Mouse (Mus musculus): ENCODE data around the gene Ier3. TPM values are rescaled to one million over a fixed set of nuclear protein-coding genes. Genes with fewer than 3 reads are reported as not detected.
A peak's percentile ranks its signal among the peaks of the same experiment; 100 is the strongest.
"Not testable (repeated sequence)": the region's sequence is repeated elsewhere in the genome, so short reads cannot be mapped to it uniquely, and the experiment has no call there.

Ier3 gene
- polyA plus RNA-seq, 1 experiment from 2014 or later: 16.8 TPM

DNA sequence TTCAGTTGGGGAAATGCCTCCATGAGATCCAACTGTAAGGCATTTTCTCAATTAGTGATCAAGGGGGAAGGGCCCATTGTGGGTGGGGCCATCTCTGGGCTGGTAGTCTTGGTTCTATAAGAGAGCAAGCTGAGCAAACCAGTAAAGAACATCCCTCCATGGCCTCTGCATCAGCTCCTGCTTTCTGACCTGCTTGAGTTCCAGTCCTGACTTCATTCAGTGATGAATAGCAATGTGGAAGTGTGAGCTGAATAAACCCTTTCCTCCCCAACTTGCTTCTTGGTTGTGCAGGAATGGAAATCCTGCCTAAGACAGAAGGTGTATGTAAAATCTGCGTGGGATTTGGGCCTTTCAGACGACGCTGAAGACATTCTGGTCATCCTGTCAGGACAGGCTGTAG lies 17.5 kb downstream of the Ier3 start:
- WGBS (ENCODE audit: insufficient replicate concordance): 67% methylated on average over 3 of the region's 3 CpGs
- peak overlapping the region; percentile 76 for H3K9ac ChIP-seq

DNA sequence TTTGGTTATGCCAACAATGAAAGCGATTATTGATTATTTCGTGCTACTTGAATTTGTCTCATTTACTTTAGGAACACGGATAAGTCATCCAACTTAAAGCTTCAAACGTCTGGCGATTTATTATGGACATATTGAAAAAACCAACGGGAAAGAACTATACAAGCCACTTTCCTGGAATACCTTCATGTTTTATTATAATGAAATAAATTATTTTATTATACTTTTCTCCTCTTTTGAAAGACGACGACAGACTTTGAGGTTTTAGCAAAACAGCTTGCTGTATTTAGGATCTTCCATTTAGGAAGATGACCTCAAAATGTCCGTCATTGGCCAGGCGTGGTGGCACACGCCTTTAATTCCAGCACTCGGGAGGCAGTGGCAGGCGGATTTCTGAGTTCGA lies 19.1 kb downstream of the Ier3 start:
- WGBS (ENCODE audit: insufficient replicate concordance): 38% methylated on average over 14 of the region's 14 CpGs

More for the DNA sequence above, 17.5 kb downstream of the Ier3 start:
- H3K9me3 ChIP-seq (replicated peaks); ATAC-seq; H3K27me3 ChIP-seq (replicated peaks): not testable (repeated sequence)
- Histone ChIP-seq H3K4me1 (peaks cover 68% of the 10 kb centered on the region), H3K4me2 (peak overlapping the region; percentile 83), H3K36me3 (peaks cover 33% of the 10 kb centered on the region), H3K4me3 (peak overlapping the region; percentile 74), H3K27ac (peak overlapping the region; percentile 96)

DNA sequence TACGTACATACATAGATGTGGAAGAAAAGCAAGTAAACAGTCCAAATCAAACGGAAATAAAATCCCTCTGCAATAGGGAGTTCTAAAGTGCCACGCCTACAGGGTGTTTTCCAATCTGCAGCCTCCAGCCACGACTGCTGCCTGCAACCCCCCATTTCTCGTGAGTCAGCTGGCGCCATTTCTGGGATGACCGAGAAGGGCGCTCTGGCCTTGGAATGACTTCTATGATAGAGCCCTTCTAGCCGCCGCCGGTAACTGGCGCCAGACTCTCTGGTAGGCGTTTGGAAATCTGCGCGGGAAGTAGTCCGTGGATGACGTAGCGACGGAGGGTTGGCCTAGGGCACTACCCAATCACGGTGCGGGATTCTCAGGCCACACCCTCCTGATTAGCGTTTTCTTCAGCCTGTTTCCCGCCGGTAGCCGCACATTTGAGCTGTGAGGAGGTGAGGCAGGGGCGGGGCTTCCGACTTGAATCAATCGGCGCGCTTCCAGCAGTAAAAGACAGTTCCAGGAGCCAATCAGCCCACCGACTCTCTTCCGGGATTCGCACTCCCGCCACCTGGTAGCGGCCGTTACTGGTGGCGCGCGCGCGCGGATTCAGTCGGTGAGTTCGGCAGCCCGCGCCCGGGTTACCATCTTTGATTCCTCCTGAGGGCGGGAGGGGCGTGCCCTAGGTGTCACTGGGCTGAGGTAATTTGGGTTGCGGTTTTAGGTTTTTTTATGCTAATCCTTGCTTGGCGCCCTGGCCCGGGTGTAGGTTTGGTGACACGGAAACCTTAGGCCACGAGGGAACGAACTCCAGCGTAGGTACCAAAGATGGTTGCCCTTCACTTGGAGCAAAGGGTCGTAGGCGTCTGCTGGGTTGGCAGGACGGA lies 19.8 kb downstream of the Ier3 start, which contains the start of gene Mdc1:
Gene Mdc1, plus strand, starts transcription at position 440 of the 875 bp plus-strand sequence.
- under 1% methylated on average over 59 of the region's 59 CpGs for WGBS (ENCODE audit: insufficient replicate concordance)
- Histone ChIP-seq H3K4me1 (peaks cover 45% of the 10 kb centered on the region), H3K4me2 (peak within 1 kb of the TSS; percentile 80), H3K4me3 (peak within 1 kb of the TSS; percentile 73), H3K27ac (peak within 1 kb of the TSS; percentile 96), H3K9ac (peak within 1 kb of the TSS; percentile 80), H3K27me3 (replicated peaks) (no peaks in the 10 kb centered on the region), H3K9me3 (replicated peaks) (no peaks in the 10 kb centered on the region), H3K36me3 (peaks cover 32% of the 10 kb centered on the region)
- ATAC-seq: peak; percentile 87

More for the DNA sequence above, 19.1 kb downstream of the Ier3 start:
- Histone ChIP-seq H3K36me3 (peaks cover 32% of the 10 kb centered on the region), H3K9ac (peak overlapping the region; percentile 58), H3K4me3 (peak overlapping the region; percentile 73), H3K4me2 (peak overlapping the region; percentile 80), H3K4me1 (peaks cover 52% of the 10 kb centered on the region), H3K27ac (peak overlapping the region; percentile 96), H3K9me3 (replicated peaks) (no peaks in the 10 kb centered on the region), H3K27me3 (replicated peaks) (no peaks in the 10 kb centered on the region)
- no peak for ATAC-seq

DNA sequence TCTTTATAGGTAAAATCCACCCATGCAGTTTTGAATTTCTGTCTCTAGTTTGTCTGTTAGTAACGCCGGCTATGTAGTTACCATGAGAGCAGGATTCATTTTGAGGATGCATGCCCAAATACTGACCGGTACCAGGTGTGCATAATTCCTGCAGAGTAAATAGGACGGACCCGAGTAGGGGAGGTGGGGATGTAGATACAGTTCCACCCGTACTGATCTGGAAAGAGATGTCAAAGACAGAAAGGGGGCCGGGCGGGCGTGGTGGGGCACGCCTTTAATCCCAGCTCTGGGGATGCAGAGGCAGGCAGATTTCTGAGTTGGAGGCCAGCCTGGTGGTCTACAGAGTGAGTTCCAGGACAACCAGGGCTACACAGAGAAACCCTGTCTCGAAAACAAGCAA lies 20.5 kb downstream of the Ier3 start:
- Histone ChIP-seq H3K36me3 (peaks cover 33% of the 10 kb centered on the region), H3K4me2 (peak overlapping the region; percentile 80), H3K9me3 (replicated peaks) (no peaks in the 10 kb centered on the region), H3K27me3 (replicated peaks) (no peaks in the 10 kb centered on the region), H3K9ac (peak overlapping the region; percentile 80), H3K4me3 (peak overlapping the region; percentile 73), H3K4me1 (peaks cover 40% of the 10 kb centered on the region), H3K27ac (peak overlapping the region; percentile 94)
- ATAC-seq: no peak
- 8% methylated on average over 11 of the region's 11 CpGs for WGBS (ENCODE audit: insufficient replicate concordance)

DNA sequence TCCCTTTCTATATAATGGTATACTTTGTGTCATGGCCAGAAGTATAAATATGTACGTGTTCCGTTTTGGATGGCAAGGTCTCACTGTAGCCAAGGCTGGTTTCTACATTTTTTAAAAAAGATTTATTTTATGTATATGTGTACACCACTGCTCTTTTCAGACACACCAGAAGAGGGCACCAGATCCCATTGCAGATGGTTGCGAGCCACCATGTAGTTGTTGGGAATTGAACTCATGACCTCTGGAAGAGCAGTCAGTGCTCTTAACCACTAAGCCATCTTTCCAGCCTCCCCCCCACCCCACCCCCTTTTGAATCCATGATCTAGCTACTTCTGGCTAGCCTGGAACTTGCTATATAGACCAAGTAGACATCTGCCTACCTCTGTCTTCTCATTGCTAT lies 22.0 kb downstream of the Ier3 start:
- H3K4me2 ChIP-seq: no peak overlapping the region
- no peak overlapping the region for H3K27ac ChIP-seq
- peaks cover 48% of the 10 kb centered on the region for H3K36me3 ChIP-seq
- WGBS (ENCODE audit: insufficient replicate concordance): 82% methylated on average over 3 of the region's 3 CpGs
- H3K4me1 ChIP-seq: peaks cover 43% of the 10 kb centered on the region
- no peaks in the 10 kb centered on the region for H3K9me3 ChIP-seq (replicated peaks)
- no peak overlapping the region for H3K9ac ChIP-seq
- H3K27me3 ChIP-seq (replicated peaks): no peaks in the 10 kb centered on the region
- ATAC-seq: no peak
- H3K4me3 ChIP-seq: no peak overlapping the region

DNA sequence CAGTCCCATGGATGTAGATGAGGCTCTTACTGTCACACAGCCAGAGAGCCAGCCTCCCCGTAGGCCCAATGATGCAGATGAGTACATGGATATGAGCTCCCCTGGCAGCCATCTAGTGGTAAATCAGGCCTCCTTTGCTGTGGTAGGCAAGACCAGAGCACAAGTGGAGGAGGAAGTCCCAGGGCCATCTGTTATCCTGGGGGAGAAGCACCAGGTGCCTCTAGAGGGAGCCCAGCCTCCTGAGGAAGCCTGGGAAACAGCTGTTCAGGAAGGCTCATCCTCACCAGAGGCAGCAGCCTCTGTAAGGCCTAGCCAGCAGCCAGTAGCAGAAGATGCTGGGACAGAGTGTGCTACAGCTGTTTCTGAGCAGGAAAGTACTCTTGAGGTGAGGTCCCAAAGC lies 26.6 kb downstream of the Ier3 start:
- Histone ChIP-seq H3K4me2 (no peak overlapping the region), H3K36me3 (peaks cover 94% of the 10 kb centered on the region), H3K4me1 (peaks cover 35% of the 10 kb centered on the region), H3K9ac (no peak overlapping the region), H3K27ac (no peak overlapping the region), H3K4me3 (no peak overlapping the region), H3K27me3 (replicated peaks) (no peaks in the 10 kb centered on the region), H3K9me3 (replicated peaks) (no peaks in the 10 kb centered on the region)
- WGBS (ENCODE audit: insufficient replicate concordance): 74% methylated on average over 1 of the region's 1 CpGs
- ATAC-seq: no peak

DNA sequence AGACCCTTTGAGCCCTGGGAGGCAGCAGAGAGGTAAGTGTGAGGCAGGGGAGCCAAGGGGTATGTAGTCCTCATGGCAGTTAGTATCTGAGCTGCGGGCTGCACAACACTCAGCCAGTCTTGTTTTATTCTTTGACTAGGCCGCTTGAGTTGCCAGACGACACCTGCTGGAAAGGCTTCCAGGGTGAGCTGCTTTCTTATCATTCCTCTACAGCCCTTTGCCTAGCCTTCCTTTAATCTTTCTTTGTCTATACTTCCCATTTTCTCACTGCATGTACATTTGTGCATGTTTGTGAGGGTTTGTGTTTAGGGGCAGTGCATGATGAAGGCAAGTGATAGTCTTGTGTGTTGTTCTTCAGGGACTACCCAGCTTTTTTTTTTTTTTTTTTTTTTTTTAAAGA lies 29.5 kb downstream of the Ier3 start:
- ATAC-seq: peak; percentile 78
- Histone ChIP-seq H3K9me3 (replicated peaks) (no peaks in the 10 kb centered on the region), H3K27me3 (replicated peaks) (no peaks in the 10 kb centered on the region), H3K9ac (peak overlapping the region; percentile 56), H3K4me1 (peaks cover 33% of the 10 kb centered on the region), H3K4me2 (peak overlapping the region; percentile 20; the same call in 1 of the 2 replicates), H3K4me3 (no peak overlapping the region), H3K36me3 (peaks cover 98% of the 10 kb centered on the region), H3K27ac (peak overlapping the region; percentile 88)
- whole genome bisulfite sequencing (ENCODE audit: insufficient replicate concordance): 17% methylated on average over 3 of the region's 3 CpGs

DNA sequence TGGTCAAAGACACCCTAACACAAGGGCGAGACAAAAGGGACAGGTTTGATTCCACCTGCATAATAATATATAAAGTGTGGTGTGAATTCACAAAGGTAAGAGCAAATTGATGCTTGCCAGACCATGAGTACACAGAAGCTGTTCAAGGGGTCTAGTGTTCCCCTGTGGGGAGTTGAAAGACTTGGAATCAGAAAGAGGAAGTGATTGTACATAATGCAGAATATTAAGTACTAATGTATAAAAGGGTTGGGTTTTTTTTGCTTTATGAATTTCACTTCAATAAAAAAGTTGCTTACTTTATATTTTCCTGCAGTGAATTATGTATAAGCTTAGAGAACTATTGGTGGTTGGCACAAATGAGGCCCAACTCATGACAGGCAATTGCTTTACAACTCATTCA lies 37.9 kb downstream of the Ier3 start:
- H3K9ac ChIP-seq: no peak overlapping the region
- ATAC-seq: no peak
- WGBS (ENCODE audit: insufficient replicate concordance): 85% methylated on average over 1 of the region's 1 CpGs
- H3K9me3 ChIP-seq (replicated peaks): no peaks in the 10 kb centered on the region
- H3K27me3 ChIP-seq (replicated peaks): peaks cover 17% of the 10 kb centered on the region
- H3K4me3 ChIP-seq: no peak overlapping the region
- no peak overlapping the region for H3K4me2 ChIP-seq
- peaks cover 24% of the 10 kb centered on the region for H3K4me1 ChIP-seq
- no peak overlapping the region for H3K27ac ChIP-seq
- peaks cover 42% of the 10 kb centered on the region for H3K36me3 ChIP-seq

DNA sequence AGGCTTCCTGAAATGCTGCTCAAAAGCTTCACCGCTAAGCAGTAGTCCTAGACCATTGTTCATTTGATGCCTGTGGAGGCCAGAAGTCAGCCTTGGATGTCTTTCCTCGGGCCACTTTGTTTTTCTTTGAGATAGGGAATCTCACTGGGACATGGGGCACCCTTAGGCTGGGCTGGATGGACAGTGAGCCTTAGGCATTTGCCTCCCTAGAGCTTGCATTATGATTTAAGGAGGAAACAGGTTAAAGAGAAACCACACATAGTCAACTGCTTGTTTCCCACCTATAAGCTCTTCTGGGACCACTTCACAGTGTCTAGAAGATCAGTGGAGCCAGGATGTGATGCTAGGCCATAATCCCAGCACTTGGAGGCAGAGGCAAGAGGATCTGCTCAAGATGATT lies 38.4 kb downstream of the Ier3 start:
- 63% methylated on average over 2 of the region's 2 CpGs for WGBS (ENCODE audit: insufficient replicate concordance)
- Histone ChIP-seq H3K4me3 (no peak overlapping the region), H3K4me2 (no peak overlapping the region)

DNA sequence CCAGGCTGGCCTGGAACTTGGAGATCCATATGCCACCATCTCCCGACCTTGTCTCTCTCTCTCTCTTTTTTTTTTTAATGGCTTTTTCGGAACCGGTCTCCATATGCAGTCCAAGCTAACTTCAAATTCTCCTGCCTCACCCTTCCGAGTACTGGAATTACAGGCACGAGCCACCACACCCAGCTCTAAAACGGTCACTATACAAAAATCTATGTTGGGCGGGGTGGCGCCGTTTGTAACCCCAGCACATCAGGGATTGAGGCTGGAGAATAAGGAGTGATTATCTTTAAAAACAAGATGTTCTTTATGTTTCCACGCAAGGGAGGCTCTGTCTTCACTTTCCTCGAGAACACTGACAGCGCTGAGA lies 39.3 kb downstream of the Ier3 start:
- peak; percentile 50 for ATAC-seq
- peaks cover 39% of the 10 kb centered on the region for H3K4me1 ChIP-seq
- peak overlapping the region; percentile 76 for H3K9ac ChIP-seq
- peak overlapping the region; percentile 85 for H3K4me2 ChIP-seq
- H3K4me3 ChIP-seq: peak overlapping the region; percentile 73
- peaks cover 31% of the 10 kb centered on the region for H3K27me3 ChIP-seq (replicated peaks)
- peaks cover 29% of the 10 kb centered on the region for H3K36me3 ChIP-seq
- H3K27ac ChIP-seq: peak overlapping the region; percentile 80
- whole genome bisulfite sequencing (ENCODE audit: insufficient replicate concordance): 5% methylated on average over 12 of the region's 12 CpGs
- H3K9me3 ChIP-seq (replicated peaks): no peaks in the 10 kb centered on the region

More for the DNA sequence above, 38.4 kb downstream of the Ier3 start:
- Histone ChIP-seq H3K9ac (no peak overlapping the region), H3K27me3 (replicated peaks) (peaks cover 21% of the 10 kb centered on the region), H3K9me3 (replicated peaks) (no peaks in the 10 kb centered on the region), H3K36me3 (peaks cover 38% of the 10 kb centered on the region), H3K27ac (no peak overlapping the region), H3K4me1 (peaks cover 29% of the 10 kb centered on the region)
- ATAC-seq: no peak

DNA sequence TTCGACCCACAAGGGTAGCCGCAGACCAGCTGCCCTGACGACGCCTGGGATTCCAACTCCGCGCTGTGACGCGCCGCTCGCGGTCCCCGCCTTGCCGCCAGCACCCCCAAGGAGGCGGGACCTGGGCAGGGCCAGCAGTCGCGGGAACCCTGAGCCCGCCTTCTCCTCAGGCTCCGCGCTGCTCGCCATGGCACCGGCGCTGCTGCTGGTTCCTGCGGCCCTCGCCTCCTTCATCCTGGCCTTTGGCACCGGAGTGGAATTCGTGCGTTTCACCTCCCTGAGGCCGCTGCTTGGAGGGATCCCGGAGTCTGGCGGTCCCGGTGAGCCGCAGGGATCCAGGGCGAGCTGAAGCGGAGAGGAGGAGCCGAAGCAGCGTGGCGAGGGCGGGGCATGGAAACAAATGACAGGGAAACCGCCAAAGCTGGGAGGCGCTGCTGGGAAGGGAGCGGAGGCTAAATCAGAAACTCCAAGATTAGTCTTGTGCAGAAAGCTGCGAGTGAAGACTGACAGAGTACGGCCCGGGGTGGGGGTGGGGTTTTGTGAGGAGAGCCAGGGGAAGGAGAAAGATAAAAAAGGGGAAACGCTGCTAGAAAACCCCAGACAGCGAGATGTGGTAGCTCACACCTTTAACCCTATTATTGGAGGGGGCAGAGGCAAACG lies 39.8 kb downstream of the Ier3 start, which contains the start of gene Nrm:
Gene Nrm, plus strand, starts transcription at position 121 of the 660 bp plus-strand sequence.
- Histone ChIP-seq H3K9ac (peak within 1 kb of the TSS; percentile 76), H3K4me3 (peak within 1 kb of the TSS; percentile 73), H3K4me1 (peaks cover 44% of the 10 kb centered on the region), H3K27me3 (replicated peaks) (peaks cover 36% of the 10 kb centered on the region), H3K4me2 (peak within 1 kb of the TSS; percentile 85), H3K36me3 (peaks cover 27% of the 10 kb centered on the region), H3K27ac (peak within 1 kb of the TSS; percentile 80), H3K9me3 (replicated peaks) (no peaks in the 10 kb centered on the region)
- WGBS (ENCODE audit: insufficient replicate concordance): under 1% methylated on average over 47 of the region's 47 CpGs
- peak; percentile 95 for ATAC-seq

DNA sequence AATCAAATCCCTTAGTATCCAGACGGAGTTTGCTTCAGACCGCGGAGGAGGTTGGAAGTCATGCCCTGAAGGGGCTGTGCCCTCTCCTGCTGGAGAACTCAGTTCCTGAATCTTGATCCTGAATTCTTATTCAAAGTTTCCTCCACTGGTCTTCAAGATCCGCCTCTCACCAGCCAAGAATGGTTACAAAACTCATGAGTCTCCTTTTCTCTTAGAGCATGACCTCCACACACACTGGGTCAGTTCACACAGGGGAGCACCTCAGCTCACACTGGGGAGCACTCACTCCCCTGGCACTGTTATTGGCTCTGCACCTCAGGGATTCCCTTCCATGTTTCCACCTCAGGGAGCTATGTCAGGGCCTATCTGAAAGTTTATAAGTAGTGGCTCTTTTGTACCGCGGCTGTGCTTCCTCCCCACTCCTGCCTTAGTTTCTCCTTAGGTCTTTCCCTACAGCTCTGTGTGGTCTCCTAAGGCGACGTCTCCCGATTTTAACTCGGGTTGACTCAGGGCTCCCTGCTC lies 43.4 kb downstream of the Ier3 start:
- H3K27me3 ChIP-seq (replicated peaks): peaks cover 70% of the 10 kb centered on the region
- H3K4me3 ChIP-seq: peak overlapping the region; percentile 61
- H3K4me2 ChIP-seq: peak overlapping the region; percentile 91
- peak overlapping the region; percentile 78; the same call in 1 of the 2 replicates for H3K27ac ChIP-seq
- peak overlapping the region; percentile 66; the same call in 1 of the 2 replicates for H3K9ac ChIP-seq
- H3K36me3 ChIP-seq: no peaks in the 10 kb centered on the region; the same call in 1 of the 2 replicates
- H3K9me3 ChIP-seq (replicated peaks): no peaks in the 10 kb centered on the region
- WGBS (ENCODE audit: insufficient replicate concordance): 36% methylated on average over 10 of the region's 10 CpGs
- peaks cover 79% of the 10 kb centered on the region for H3K4me1 ChIP-seq
- ATAC-seq: no peak

All from liver, embryonic 12.5 days (tissue).